Mouse (Mus musculus): Measurements from ENCODE around the gene Abca2.

DNA sequence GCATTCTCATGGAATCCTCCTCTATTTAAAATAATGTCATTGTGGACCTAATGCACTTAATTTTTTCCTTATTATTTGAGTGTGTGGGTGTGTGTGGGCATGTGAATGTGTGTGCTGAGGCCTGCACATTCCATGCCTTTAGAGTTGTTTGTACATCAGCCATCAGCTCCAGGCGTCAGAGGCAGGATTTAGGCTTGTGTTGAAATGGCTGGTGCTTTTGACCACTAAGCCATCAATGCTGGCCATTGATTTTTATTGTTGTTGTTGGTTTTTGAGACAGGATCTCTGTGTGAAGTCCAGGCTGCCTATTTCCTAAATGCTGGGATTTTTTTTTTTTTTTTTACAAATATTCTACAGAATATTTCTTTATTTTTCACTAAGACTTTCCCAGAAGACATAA lies 24.4 kb downstream of the Abca2 start:
- no peak for TF ChIP-seq CTCF (IDR thresholded peaks at IDR 0.05; ENCODE audit: extremely low read depth, insufficient read depth, insufficient read length, insufficient replicate concordance)
- no peak for TF ChIP-seq POLR2A (IDR thresholded peaks at IDR 0.05; ENCODE audit: low read depth, low read length)

All from spleen, adult 2 months (tissue).